Mouse (Mus musculus) ovary, adult 18-20 months (tissue): ENCODE results near the gene Pigk.

Source experiments
- DNase-seq: peaks from one replicate; pipeline ENCODE4 v3.0.0; 2022; ENCODE audit warnings: low spot score, mixed read lengths

Pigk gene

GRCm38 (mm10) chr3:152907087-152907486 lies 193.2 kb downstream of the Pigk start:
- DNase-seq = no peak

GRCm38 (mm10) chr3:152907683-152908082 lies 193.8 kb downstream of the Pigk start:
- no peak for DNase-seq

GRCm38 (mm10) chr3:152911578-152911977 lies 197.7 kb downstream of the Pigk start:
- no peak for DNase-seq

GRCm38 (mm10) chr3:152912216-152913101 lies 198.6 kb downstream of the Pigk start:
- DNase-seq = no peak

GRCm38 (mm10) chr3:152913150-152913549 lies 199.2 kb downstream of the Pigk start:
- no peak for DNase-seq

GRCm38 (mm10) chr3:152913625-152914024 lies 199.7 kb downstream of the Pigk start:
- DNase-seq = no peak

GRCm38 (mm10) chr3:152914376-152914775 lies 200.5 kb downstream of the Pigk start:
- DNase-seq = no peak

GRCm38 (mm10) chr3:152917579-152917978 lies 203.7 kb downstream of the Pigk start:
- no peak for DNase-seq

- DNase-seq = no peak
These were observed 205.2 kb downstream of the Pigk start for GRCm38 (mm10) chr3:152919101-152919500.

GRCm38 (mm10) chr3:152920365-152920764 lies 206.5 kb downstream of the Pigk start:
- DNase-seq = no peak

- DNase-seq = no peak
These were observed 209.6 kb downstream of the Pigk start for GRCm38 (mm10) chr3:152923530-152923929.

- no peak for DNase-seq
These were observed 211.5 kb downstream of the Pigk start for GRCm38 (mm10) chr3:152925364-152925763.

- DNase-seq = no peak
These were observed 212.3 kb downstream of the Pigk start for GRCm38 (mm10) chr3:152926166-152926565.

GRCm38 (mm10) chr3:152928287-152928975 lies 214.5 kb downstream of the Pigk start:
- no peak for DNase-seq

GRCm38 (mm10) chr3:152929256-152929787 lies 215.4 kb downstream of the Pigk start:
- no peak for DNase-seq

- no peak for DNase-seq
These were observed 215.9 kb downstream of the Pigk start for GRCm38 (mm10) chr3:152929788-152930281.

GRCm38 (mm10) chr3:152931354-152931753 lies 217.5 kb downstream of the Pigk start:
- no peak for DNase-seq

- no peak for DNase-seq
These were observed 218.2 kb downstream of the Pigk start for GRCm38 (mm10) chr3:152932096-152932495.

- DNase-seq = no peak
These were observed 218.6 kb downstream of the Pigk start for GRCm38 (mm10) chr3:152932544-152932943.

- DNase-seq = no peak
These were observed 219.8 kb downstream of the Pigk start for GRCm38 (mm10) chr3:152933737-152934136.

GRCm38 (mm10) chr3:152936313-152936712 lies 222.4 kb downstream of the Pigk start:
- no peak for DNase-seq

GRCm38 (mm10) chr3:152941671-152942070 lies 227.8 kb downstream of the Pigk start:
- DNase-seq = no peak

- no peak for DNase-seq
These were observed 229.1 kb downstream of the Pigk start for GRCm38 (mm10) chr3:152942985-152943384.
